Mouse (Mus musculus) heart, postnatal 4 days (tissue): ENCODE data around the gene Rbmxl1. TPM values are rescaled to one million over a fixed set of nuclear protein-coding genes. Genes with fewer than 3 reads are reported as not detected.

Source experiments
- DNase-seq: peaks from one replicate; pipeline ENCODE4 v3.0.0; 2021
- total RNA-seq, 2 experiments: library from RNA; stranded (reverse); gene quantifications; 2 replicates each; pipeline ENCODE4 v1.2.3; 2021

Gene Rbmxl1
- total RNA-seq, 2 experiments from 2014 or later = 52.2 to 52.9 TPM

- no peak for DNase-seq
Measured at GRCm38 (mm10) chr8:78489733-78490132, 19.0 kb downstream of the Rbmxl1 start.

GRCm38 (mm10) chr8:78477051-78477829 lies 31.5 kb downstream of the Rbmxl1 start:
- peak; percentile 5 for DNase-seq

- no peak for DNase-seq
Measured at GRCm38 (mm10) chr8:78467889-78468288, 40.8 kb downstream of the Rbmxl1 start.

- no peak for DNase-seq
Measured at GRCm38 (mm10) chr8:78463941-78464340, 44.8 kb downstream of the Rbmxl1 start.

- DNase-seq = no peak
Measured at GRCm38 (mm10) chr8:78456441-78456840, 52.3 kb downstream of the Rbmxl1 start.

Other genes with a start within 250 kb of the Rbmxl1 start
- not detected for gene Pou4f2, start 72.3 kb downstream of the Rbmxl1 start, total RNA-seq
- gene Slc10a7, start 448 bp upstream of the Rbmxl1 start, total RNA-seq = 10 to 100 TPM; 10.5 to 11.3 TPM